Mouse (Mus musculus) right cerebral cortex, adult 18-20 months (tissue): ENCODE measurements at regions not wholly inside any gene's neighbourhood (a gene's known extent, or its start where the extent isn't known, plus 50 kb on each side); places are given as distances from the start of the nearest gene placed in this dataset.

Experiments
- DNase-seq: peaks from one replicate; pipeline ENCODE4 v3.0.0; 2022; ENCODE audit warnings: mixed read lengths

DNA sequence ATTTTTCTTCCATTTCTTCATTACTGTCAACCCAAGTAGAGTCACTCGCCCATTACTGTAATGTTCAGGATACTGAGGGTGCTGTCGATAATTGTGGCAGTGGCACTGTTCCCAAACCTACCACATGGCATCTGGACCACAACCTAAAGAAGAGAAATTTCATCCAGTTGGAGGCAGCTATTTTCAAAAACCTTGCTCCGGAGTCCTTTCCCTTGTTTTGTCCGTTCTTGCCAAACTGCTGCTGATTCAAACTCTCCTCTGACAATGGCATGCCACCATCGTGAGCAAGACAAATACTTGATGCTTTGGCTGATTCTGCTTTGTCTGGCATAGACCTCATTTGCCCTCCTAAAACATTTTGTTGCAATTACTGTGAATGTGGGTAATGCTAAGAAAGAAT lies 176.9 kb upstream of the Spaca1 start:
- DNase-seq, result no peak

DNA sequence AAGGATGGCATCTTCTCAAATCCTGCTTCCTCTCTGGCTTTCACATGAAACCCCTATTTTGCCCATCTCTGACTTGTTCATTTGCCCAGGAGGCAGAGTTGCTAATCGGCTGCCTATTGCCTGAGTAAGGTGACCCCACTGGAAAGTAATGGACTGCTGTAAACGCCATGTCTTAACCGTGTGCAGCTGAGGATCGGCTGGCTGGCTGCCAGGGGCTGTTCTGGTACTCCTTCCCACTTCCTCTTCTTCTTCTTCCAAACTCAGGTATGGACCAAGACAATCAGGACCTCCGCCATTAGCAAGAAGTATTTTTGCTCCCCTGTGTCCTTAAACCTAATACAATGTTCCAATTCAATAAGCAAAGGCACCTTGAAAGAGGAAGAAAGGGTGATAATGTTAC lies 177.6 kb upstream of the Spaca1 start:
- DNase-seq, result no peak

DNA sequence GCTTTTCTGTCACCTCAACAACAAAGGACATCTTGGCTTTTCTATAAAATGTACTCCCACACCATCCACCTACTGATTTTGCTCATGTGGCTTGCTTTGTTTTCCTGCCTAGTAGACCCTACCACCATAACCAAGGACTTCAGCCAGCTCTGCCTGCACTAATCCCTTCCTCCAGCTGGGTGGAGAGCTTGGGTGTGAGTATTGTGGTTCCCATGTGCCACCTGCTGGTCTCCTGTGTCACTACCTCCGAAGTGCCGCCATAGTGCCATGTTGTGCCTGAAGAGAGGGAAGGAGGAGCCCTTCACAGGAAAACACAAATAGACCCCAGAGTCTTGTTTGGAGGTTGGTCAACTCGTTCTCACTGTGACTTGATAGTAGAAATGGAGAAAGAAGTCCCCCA lies 181.3 kb upstream of the Spaca1 start:
- DNase-seq, result peak; percentile 72

DNA sequence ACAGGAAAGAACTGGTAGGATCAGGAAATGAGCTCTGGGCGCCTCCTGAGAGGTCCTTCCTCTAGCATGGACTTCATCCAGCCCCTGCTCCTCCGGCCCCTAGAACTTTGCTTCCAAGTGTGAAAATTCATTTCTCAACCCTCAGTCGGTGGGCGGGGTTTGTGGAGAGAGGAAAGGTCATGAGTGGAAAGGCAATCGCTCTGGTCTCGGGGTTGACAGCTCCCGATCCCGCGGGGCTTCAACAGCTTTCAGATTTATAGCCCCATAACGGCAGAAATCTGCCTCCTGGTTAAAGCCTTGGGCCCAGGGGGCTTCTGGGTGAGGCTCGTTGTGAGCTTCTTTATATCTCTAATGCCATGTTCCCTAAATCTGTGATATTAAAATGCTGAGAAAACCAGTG lies 184.2 kb upstream of the Spaca1 start:
- no peak for DNase-seq

DNA sequence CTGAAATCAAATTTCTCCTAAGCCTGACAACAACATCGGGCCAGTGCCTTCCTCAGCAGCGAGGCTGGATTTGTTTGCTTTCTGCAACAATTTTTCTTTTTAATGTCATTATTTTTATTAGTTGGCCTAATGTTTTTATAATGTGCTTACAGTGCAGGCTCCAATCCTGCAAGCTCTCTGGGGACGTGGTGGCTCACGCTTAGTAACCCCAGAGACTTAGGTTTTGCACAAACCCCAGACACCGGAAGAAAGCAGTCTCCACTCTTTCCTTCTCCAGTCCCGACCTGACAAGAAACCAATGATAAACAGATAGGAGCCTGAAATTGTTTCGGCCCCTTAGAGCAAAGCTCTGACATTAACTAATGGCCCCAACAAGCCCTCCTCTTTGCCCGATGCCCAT lies 184.7 kb upstream of the Spaca1 start:
- no peak for DNase-seq

DNA sequence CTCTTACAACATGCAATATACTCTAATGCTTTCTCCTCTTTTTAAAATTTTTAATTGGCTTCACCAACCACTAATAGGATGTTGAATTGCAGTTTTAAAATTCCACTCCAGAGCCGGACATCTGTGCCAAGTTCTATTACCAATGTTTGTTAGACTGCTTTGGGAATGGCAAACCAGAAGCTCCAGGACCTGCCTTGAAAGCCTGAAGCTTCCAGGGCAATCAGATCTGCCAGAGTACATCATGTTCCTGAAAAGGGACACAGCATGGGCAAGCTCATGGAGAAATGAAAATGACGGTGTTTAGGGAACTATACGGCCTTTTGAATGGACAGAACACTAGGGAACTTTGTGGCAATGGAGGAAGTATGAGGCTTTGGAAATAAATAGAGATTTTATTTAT lies 187.8 kb upstream of the Spaca1 start:
- no peak for DNase-seq

DNA sequence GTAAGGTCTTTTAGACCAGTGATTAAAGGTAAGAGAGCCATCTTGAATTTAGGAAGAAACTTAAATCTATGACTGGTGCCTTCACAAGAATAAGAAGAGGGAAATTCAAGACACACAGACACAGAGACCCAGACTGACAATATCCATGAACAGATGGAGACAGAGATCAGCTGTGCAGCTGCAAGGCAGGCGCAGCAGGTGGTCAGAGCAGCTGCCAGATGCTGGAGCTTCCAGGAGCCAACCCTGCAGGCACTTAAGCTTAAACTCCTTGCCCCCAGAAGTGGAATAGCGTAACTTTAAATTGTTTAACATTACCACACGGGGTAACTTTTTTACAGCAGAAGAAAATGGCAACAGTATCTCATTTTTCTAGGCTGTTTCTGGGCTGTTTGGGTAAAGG lies 189.6 kb upstream of the Spaca1 start:
- no peak for DNase-seq

DNA sequence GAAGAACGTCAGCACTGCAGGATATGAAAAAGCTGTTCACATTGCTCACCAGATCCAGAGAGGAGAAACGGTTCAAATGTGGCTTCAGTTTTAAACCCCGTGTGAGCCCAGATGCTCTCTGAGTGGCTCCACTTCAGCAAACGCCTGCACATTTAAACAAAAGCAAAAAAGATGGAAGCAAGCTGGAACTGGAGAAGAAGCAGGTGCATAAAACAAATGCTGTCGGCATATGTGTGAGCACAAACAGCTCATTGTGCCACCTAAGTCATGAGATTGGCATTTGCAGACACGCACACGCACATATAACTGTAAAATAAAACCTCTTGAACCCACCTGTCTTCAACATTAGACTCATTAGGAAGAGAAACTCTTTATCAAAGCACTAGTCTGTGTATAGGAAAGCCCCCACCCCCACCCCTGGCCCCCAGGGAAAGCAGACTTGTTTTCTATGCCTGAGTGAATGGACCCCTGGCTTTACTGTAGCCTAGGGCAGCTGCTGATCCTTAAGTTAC lies 191.1 kb upstream of the Spaca1 start:
- no peak for DNase-seq

DNA sequence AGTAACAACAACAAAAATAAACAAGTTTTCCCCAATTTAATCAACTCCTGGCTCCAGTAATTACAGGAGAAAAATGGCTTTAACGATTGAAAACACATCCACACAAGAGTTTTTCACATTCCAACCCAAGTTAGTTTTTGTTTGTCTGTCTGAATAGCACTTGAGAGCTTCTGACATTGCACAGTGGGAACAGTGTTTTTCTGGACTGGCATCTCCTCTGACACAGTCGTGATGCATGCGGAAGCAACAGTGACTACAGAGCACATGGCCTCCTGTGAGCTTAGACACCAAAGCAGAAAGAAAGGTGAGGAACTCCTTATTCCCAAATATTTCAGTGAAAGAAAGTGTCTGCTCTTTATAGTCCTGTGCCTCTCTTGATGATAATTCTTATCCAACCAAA lies 191.7 kb upstream of the Spaca1 start:
- no peak for DNase-seq

DNA sequence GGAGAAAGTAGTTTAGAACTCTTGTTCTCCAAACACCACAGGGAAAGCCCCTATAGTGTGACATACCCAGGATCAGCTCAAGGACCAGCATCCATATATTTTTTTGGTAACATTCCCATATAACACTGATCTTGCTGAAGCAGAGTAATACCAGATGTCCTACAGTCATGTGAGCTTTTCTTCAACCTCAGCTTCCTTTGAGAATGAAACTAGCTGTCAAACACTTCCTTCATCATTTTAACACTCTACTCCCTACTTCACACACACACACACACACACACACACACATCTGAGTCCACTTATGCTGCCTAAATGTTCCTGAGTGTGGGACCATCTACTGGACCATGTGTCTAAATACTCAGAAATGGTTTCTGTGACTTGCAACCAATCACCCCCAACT lies 209.5 kb upstream of the Spaca1 start:
- DNase-seq, result no peak

DNA sequence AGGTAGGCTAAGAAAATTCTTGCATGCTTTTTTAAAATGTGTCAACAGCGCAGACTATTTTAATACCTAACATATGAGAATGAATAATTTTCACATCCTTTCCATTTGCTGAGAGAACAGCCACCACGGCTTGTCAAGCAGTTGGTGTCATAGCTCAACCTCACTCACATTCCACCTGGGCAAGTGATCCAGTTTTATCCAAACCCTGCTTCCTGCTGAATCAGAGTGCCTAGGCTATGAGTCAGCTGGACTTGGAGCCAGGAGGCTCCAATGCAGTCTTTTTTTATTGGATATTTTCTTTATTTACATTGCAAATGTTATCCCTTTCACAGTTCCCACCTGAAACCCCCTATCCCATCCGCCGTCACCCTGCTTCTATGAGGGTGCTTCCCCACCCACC lies 210.5 kb upstream of the Spaca1 start:
- no peak for DNase-seq

DNA sequence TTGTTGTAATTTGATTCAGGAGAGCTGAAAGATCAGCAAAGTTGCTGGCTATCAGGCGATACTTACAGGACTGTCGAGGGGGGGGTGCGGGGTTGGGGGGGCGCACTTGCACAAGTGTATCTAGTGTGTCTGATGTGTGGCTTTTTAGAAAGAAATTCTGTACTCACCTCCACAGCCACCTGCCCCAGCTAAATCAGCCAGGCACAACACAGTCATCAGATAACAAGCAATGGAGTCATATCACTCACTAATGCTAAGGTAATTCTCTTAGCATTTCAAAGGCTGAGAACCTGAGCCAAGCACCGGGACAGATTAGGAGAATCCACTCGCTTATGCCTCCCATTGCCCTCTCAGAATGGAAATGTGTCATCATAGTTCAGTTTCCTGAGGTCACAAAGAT lies 211.8 kb upstream of the Spaca1 start:
- no peak for DNase-seq

DNA sequence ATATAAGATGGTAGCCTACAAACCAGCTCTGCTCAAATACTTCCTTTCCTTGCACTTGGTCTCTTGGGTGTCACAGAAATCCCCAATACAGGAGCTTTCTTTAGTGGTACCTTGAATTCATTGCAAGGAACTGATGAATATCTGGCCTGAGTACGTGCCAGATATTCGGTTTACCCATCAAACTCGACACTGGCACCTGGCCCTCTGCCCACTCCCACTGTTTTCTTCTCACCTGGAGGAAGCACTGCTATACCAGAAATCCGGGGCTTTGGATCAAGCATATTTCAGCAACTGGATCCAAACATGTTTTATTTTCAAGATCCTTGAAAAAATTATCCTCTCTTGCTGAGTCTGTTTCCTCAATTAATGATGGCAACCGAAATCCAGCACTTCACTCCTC lies 214.4 kb upstream of the Spaca1 start:
- no peak for DNase-seq

DNA sequence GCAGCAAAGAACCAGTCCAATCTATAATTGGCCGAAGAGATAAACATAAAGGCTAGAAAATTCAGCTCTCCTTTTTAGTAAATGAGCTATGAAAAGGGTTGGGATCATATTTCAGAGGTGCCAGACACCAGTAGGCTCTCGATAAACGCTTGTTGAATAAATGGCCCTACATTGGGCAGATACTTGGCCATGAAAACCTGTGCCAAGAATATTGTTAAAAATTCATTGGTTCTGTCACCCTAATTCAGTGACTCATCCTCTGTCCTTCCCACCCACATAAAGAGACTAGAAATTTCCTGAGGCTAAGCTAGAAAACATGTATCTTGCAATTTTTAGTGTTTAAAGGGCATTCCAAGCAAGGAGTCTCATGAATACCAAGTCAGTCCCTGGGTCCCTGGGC lies 224.3 kb upstream of the Spaca1 start:
- DNase-seq, result peak; percentile 5

DNA sequence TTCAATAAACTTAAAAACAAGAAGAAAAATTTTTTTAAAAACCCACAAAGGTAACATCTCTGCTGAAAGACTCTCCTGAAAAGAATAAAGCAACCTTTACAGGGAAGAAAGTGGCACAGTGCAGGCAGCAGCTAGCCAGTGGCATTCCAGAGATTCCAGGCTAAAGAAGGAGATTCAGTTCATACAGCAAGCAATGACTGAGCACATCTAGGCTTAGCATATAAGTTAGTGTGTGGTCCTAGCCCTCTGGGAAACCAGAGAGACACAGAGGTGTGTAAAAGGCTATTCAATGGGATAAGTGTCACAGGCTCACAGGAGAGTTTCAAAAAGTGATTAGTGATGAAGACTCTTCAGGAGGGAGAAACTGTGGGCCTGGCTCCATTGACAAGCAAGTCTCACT lies 225.4 kb upstream of the Spaca1 start:
- DNase-seq, result no peak

DNA sequence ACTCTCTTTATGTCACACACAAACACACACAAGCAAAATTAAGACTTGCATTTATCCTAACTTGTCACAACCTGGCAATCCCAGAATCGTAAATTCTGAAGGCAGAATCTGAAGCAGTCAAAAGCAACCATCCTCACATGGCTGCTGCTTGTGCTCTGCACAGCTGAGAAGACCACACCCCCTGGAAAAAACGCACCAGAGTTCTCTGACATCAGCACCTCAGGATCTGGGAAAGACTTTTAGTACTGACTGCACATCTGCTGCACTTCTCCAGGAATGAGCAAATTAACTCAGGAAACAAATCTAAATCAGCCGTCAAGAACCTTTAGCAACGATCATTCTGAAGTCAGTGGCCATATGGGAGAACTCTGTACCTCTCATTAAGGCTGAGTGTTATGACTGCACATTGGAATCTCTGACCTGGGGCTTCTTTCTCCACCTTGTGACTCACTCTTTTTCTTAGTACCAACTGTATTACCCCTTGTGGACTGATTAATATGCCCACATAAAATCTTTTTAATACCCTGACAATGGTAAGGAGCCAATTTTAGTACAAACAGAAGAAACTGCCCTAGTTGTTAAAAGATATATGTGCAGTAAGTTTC lies 248.1 kb upstream of the Akirin2 start:
- DNase-seq, result no peak

DNA sequence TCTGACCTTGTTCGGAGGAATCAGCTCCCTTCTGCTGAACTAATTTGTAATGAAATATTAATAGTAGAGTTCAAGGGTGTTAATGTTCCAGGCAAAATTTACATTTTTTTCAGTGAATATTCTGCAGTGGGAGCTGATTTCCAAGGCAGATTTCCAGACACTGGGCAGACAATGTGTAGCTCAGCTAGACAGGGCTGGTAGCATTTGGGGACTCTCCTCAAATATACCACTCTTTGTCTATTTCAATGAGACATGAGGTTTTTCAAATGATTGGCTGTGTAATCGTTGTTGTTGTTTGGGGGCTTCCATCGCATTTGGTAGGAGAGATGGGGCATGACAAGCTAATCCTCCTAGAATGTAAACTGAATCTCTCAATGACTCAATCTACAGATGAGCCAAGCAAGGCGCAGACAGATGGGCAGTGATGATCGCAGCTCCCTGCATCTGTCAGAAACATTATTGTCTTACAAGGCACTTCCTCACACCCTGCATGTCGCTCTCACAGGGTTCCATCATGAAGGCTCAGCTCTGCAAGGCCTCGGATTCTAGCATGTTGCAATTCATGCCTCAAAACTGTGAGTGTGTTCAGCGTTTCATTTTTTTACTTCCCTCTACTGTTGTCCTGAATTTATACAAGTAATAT lies 241.7 kb upstream of the Akirin2 start:
- DNase-seq, result peak; percentile 28

DNA sequence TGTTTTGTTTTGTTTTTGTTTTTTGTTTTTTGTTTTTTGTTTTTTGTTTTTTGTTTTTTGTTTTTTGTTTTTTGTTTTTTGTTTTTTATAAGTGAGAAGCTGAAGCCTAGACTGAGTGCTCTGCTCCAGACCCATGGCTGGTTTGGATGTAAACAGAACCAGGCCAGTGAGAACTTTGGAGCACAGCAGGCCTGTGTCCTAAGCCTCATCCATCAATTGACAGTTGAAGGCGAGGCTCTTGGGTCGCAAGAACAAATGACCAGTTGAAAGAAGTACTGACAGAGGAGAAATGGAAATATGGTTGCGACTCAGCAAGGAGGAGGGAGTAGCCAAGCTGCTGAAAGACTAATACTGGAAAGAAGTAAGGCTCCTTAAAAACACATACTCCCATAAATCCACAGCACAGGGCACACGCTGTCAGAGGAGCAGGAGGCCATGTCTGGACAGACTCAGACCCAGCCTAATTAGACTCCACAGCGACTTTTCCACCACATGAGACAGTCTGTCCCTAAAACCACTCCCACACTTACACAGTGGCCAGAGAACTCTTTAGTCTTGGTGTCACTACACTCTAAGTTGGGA lies 240.6 kb upstream of the Akirin2 start:
- DNase-seq, result no peak

DNA sequence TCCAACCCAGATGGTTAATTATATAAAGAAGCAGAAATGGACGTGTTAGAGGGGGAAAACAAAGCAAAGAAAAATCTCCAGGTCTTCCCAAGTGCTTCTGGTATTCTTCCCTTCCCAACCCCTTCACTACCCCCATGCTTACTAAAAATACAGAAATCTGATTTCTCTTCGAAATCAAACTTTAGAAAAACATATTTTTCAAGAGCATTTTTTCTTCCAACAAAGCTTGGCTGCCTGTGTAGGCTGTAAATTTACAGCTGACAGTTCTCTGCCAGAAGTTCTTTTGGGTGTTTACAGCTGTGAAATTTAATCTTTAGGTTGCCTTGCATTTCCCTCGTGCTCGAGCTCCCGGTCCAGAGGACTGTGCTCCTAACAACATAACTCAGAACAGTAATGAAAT lies 234.9 kb upstream of the Akirin2 start:
- DNase-seq, result peak; percentile 29

DNA sequence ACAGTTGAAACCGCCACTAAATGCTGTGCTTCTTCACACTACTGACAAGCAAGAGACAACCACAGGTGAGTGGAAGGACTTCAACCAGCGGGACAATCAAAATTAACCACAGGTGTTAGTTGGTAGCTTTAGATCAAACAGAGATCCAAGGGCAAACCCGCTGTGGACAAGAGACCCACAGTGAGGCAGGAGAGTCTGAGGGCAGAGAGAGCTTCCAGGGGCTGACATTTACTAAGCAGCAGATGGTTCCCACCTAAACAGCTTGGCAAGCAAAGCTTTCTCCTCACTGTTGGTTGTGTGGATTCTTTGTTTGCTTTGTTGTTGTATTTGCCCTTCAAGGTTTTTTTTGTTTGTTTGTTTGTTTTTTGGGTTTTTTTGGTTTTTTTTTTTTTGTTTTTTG lies 227.9 kb upstream of the Akirin2 start:
- no peak for DNase-seq

DNA sequence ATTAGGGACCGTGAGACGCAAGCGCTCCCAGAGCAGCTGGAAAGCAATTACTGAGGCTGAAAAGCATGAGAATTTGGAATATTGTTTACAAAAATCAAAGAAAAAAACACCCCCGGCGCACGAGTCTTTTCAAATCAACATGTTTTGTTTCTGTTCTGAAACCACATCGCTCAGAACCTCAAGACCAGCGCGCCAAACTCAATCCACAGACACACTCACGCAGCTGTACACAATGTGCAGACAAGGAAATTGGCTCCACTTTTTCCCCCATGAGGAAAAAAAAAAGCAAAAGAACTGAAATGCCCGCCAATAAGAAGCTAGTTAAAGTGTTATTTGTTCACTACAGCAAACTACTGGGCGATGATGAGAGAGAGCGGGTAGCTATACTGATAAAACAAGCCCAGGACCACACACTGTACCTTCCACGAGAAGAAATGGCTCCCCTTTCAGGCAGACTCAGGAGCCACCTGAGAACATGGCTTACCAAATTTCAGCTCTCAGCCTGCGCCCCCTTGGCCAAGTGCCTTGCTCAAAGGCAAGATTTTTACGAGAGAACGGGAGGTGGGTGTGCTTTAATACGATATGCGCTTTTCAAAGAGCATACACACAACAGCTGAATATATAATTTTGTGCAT lies 222.5 kb upstream of the Akirin2 start:
- DNase-seq, result no peak

DNA sequence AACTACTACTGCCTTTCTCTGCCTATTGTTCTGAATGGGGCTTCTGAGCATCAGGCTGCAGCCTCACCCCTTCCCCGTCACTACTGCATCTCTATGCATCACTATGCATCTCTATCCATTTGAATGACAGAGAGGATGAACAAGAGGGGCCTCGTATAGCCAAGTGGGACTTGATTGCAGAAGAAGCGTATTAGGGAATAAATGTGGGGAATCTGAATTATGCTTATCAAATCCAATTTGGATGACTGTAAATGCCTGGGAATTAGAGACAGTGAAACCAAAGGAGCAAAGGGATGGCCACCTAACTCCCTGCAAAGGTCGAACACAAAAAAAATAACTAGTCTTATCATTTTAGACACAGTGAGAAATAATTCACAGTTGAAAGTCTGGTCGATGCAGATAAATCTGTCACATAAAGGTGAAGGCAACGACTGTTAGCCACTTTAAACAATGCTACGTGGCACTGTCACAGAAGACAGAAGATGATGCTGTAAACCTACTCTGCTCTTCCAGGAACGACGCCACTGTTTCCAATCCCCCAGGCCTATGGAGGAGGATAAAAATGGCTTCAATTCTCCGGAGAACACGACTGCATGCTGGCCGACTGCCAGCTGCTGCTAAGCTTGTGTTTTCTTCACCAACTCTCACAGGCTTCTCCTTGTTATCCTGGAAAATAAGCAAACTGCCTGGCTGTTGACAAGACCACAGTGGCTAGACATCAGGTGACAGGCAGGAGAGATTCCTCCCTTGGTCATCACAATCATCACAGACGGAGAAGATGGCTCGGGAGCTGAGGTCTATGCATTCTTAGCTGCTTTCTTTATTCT lies 213.6 kb upstream of the Akirin2 start:
- DNase-seq, result peak; percentile 52

DNA sequence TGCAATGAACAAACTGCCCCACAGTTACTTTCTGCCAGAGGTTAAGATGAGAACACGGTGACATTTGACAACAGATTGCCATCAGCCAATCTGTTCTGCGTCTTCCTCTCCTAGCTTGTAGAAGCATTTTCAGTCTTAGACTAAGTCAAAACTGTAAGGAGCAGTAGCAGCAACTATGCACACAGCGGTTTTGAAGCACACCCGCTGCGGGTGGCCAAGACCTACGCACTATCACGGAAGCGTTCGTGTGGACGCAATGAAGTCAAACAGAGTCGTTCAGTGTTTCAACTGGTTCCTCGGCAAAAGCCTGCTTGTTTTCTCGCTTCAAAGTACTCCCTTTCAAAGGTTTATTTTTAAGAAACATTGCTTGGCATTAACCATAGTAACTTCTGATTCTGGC lies 212.9 kb upstream of the Akirin2 start:
- no peak for DNase-seq
